Comparison of ENCODE assay signal across 8 mouse cellular contexts in genomic region chr6:38534640-38535365, GRCm38 (mm10). TPM values are rescaled to one million over a fixed set of nuclear protein-coding genes. Genes with fewer than 3 reads are reported as not detected.
DNase-seq lines count a peak whose midpoint lies in the region; ATAC-seq and TF ChIP-seq lines count a peak whose summit lies in the region.

No protein-coding gene starts in this region.

- peak overlapping the region; percentile 76 for H3K4me3 ChIP-seq in brown adipose tissue, adult 24 weeks (ENCODE audit: insufficient read depth, low read depth, low read length)
- peak overlapping the region; percentile 93 for H3K4me3 ChIP-seq in heart, embryonic 13.5 days
- peak overlapping the region; percentile 81 for H3K4me3 ChIP-seq in liver, embryonic 11.5 days (ENCODE audit: low read depth, low read length)
- H3K4me3 ChIP-seq in myocyte = peak overlapping the region; percentile 83

- H3K4me1 ChIP-seq in brown adipose tissue, adult 24 weeks (ENCODE audit: control insufficient read depth, insufficient read depth, insufficient read length, low read length) = 0 out of 2 replicates have a peak, but pooled peaks cover 3% of the 10 kb centered on the region
- peaks cover 21% of the 10 kb centered on the region for H3K4me1 ChIP-seq in heart, embryonic 13.5 days
- H3K4me1 ChIP-seq in liver, embryonic 11.5 days (replicated peaks; ENCODE audit: control insufficient read depth, insufficient read depth, low read length) = peaks cover 12% of the 10 kb centered on the region

- H3K9me3 ChIP-seq in heart, embryonic 13.5 days = no peaks in the 10 kb centered on the region
- H3K9me3 ChIP-seq in liver, embryonic 11.5 days (ENCODE audit: control insufficient read depth, low read length) = no peaks in the 10 kb centered on the region

- peak overlapping the region; percentile 79 for H3ac ChIP-seq in myocyte (ENCODE audit: control insufficient read depth, insufficient read length)

- H3K4me2 ChIP-seq in heart, embryonic 13.5 days = peak overlapping the region; percentile 85
- H3K4me2 ChIP-seq in liver, embryonic 11.5 days = peak overlapping the region; percentile 75
- peak overlapping the region; percentile 77 for H3K4me2 ChIP-seq in myocyte (ENCODE audit: low read depth)

- peak; percentile 99 for DNase-seq in kidney, postnatal 10 days
- DNase-seq in liver, embryonic 11.5 days (ENCODE audit: low spot score) = peak; percentile 100
- DNase-seq in spleen, postnatal 4 days (ENCODE audit: low spot score in 2 of 2) = peak; percentile 100

- H3K27ac ChIP-seq in brown adipose tissue, adult 24 weeks (replicated peaks; ENCODE audit: low read depth, low read length) = peak overlapping the region; percentile 84
- H3K27ac ChIP-seq in heart, embryonic 13.5 days (replicated peaks) = peak overlapping the region; percentile 99
- peak overlapping the region; percentile 93 for H3K27ac ChIP-seq in liver, embryonic 11.5 days (ENCODE audit: low read depth, low read length)

- peak; percentile 54 for ATAC-seq in CD4-positive, CD25-positive, alpha-beta regulatory T cell, adult 4 months
- peak; percentile 77 for ATAC-seq in erythroid progenitor cell, adult 5-6 weeks (replicated peaks; ENCODE audit: low FRiP score, poor library complexity, severe bottlenecking)
- peak; percentile 78 for ATAC-seq in heart, embryonic 13.5 days (ENCODE audit: extremely low read depth, insufficient number of reproducible peaks, low FRiP score, low TSS enrichment)
- peak; percentile 84 for ATAC-seq in liver, embryonic 11.5 days (replicated peaks; ENCODE audit: low FRiP score)

- peaks cover 10% of the 10 kb centered on the region for H3K36me3 ChIP-seq in heart, embryonic 13.5 days
- H3K36me3 ChIP-seq in liver, embryonic 11.5 days (ENCODE audit: control insufficient read depth, insufficient read depth, low read length) = peaks cover 2% of the 10 kb centered on the region; the same call in 1 of the 2 replicates
- no peaks in the 10 kb centered on the region for H3K36me3 ChIP-seq in myocyte (ENCODE audit: control insufficient read depth, insufficient read depth)

- TF ChIP-seq POLR2A in myocyte (IDR thresholded peaks at IDR 0.05; ENCODE audit: insufficient read length, low read depth) = peak; percentile 57

- under 1% methylated on average over 53 of the region's 53 CpGs for WGBS in heart, embryonic 13.5 days
- under 1% methylated on average over 53 of the region's 53 CpGs for WGBS in liver, embryonic 11.5 days

- no peaks in the 10 kb centered on the region for H3K79me2 ChIP-seq in myocyte (ENCODE audit: control insufficient read depth, insufficient read depth)

- no peaks in the 10 kb centered on the region for H3K27me3 ChIP-seq in heart, embryonic 13.5 days (replicated peaks)
- H3K27me3 ChIP-seq in liver, embryonic 11.5 days (replicated peaks; ENCODE audit: control insufficient read depth, insufficient read depth, low read length) = no peaks in the 10 kb centered on the region
- H3K27me3 ChIP-seq in myocyte (ENCODE audit: control insufficient read depth, insufficient read depth, insufficient read length) = no peaks in the 10 kb centered on the region

- peak overlapping the region; percentile 98 for H3K9ac ChIP-seq in heart, embryonic 13.5 days
- peak overlapping the region; percentile 98 for H3K9ac ChIP-seq in liver, embryonic 11.5 days (ENCODE audit: low read depth, low read length)

TF ChIP-seq in myocyte, 11 proteins besides CTCF, POLR2A, EP300 and RAD21:
- TF ChIP-seq E2F4 (IDR thresholded peaks at IDR 0.05; ENCODE audit: insufficient read depth) (peak; percentile 52), POLR2AphosphoS2 (IDR thresholded peaks at IDR 0.05; ENCODE audit: insufficient read length, low read depth) (peak; percentile 46), TCF3 (IDR thresholded peaks at IDR 0.05; ENCODE audit: insufficient read length, low read depth) (no peak), MAX (IDR thresholded peaks at IDR 0.05; ENCODE audit: low read depth) (no peak), MYOG (IDR thresholded peaks at IDR 0.05; ENCODE audit: control insufficient read depth in 1 of 3, insufficient read depth in 1 of 3, insufficient read length in 2 of 3, low read depth in 2 of 3) (peak in 2 of 3 experiments; percentile 2 to 9)
TF ChIP-seq in myocyte: peak in this region for 3.

RNA-seq across cellular contexts. Expression of gene Fmc1, which starts 1.5 kb away (rescaled TPM):
- polyA plus RNA-seq in CD4-positive, CD25-positive, alpha-beta regulatory T cell, adult 4 months (2017; shearing (Covaris generic)) = 10 to 100 TPM; 56.6 to 59.6 TPM
- polyA plus RNA-seq in brown adipose tissue, adult 24 weeks (2012; ENCODE audit: insufficient read depth, insufficient read length, missing spikeins) = 500 and 513 TPM in 2 replicates
- 26.0 and 26.7 TPM in 2 replicates for total RNA-seq in erythroid progenitor cell, adult 5-6 weeks (2015; ENCODE audit: low replicate concordance)
- 0.90 and 1.1 TPM in 2 replicates for total RNA-seq in erythroid progenitor cell, adult 5-6 weeks (2017; ENCODE audit: low replicate concordance)
- 192 and 255 TPM in 2 replicates for polyA plus RNA-seq in heart, embryonic 13.5 days (2015; fragmentation: Nextera tagmentation; extraction: Ambion mirVana)
- 141 and 146 TPM in 2 replicates for polyA plus RNA-seq in liver, embryonic 11.5 days (2014; fragmentation: Nextera tagmentation; extraction: Ambion mirVana)
- 110 TPM for polyA plus RNA-seq in myocyte (2012; fragmentation: generic; extraction: Trizol)

RNA-seq across cellular contexts. Expression of gene Luc7l2, which starts 16.3 kb away (rescaled TPM):
- polyA plus RNA-seq in CD4-positive, CD25-positive, alpha-beta regulatory T cell, adult 4 months (2017; shearing (Covaris generic)) = 100 to 1,000 TPM; 124 to 191 TPM
- polyA plus RNA-seq in brown adipose tissue, adult 24 weeks (2012; ENCODE audit: insufficient read depth, insufficient read length, missing spikeins) = 68.4 and 83.5 TPM in 2 replicates
- 322 and 443 TPM in 2 replicates for total RNA-seq in erythroid progenitor cell, adult 5-6 weeks (2015; ENCODE audit: low replicate concordance)
- total RNA-seq in erythroid progenitor cell, adult 5-6 weeks (2017; ENCODE audit: low replicate concordance) = 458 and 570 TPM in 2 replicates
- 26.0 and 27.3 TPM in 2 replicates for polyA plus RNA-seq in heart, embryonic 13.5 days (2015; fragmentation: Nextera tagmentation; extraction: Ambion mirVana)
- polyA plus RNA-seq in liver, embryonic 11.5 days (2014; fragmentation: Nextera tagmentation; extraction: Ambion mirVana) = 39.7 and 46.2 TPM in 2 replicates
- polyA plus RNA-seq in myocyte (2012; fragmentation: generic; extraction: Trizol) = 21.1 TPM

Comparison
In these comparisons a context has a peak if more than half of its experiments do, and no peak if none do; other contexts are left out.
1. Peak in every context shown above with its lines: DNase-seq, ATAC-seq, H3K4me3 ChIP-seq and H3K27ac ChIP-seq.